Mouse (Mus musculus): Measurements from ENCODE around the gene Gm572.

DNA sequence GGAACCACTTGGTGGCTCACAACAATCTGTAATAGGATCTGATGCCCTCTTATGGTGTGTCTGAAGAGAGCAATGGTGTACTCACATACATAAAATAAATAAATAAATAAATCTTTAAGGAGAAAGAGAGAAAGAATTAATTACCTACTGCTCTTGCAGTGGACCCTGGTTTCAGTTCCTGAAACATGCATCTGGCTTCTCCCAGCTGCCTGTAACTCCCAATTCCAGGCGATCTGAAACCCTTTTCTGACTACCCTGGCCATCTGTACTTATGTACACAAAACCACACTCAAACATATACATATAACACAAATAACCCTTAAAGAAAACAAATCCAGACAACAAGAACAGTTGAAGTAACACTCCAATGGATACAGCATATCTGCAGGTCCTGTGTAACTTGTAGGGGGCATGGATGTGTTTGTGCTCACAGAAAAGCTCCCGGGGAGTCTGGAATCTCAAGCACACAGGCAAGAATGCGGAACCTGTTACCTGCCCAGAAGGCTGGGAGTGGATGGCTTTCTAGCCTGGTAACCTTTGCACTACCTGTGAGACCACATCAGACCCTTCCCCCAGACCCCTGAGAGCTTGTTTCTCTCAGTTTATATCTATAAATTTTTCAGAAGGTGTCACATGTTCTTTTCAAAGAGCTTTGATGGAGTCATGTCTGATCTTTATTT, 11.0 kb upstream of the Gm572 start:
- TF ChIP-seq CTCF (IDR thresholded peaks at IDR 0.05; ENCODE audit: extremely low read depth, insufficient read depth, insufficient read length, insufficient replicate concordance) (no peak), POLR2A (IDR thresholded peaks at IDR 0.05; ENCODE audit: low read depth, low read length) (no peak)

Measured in spleen, adult 2 months (tissue).